ENCODE assay signal across 8 mouse cellular contexts in genomic region chr6:125143128-125143527, GRCm38 (mm10).
"Had no signal": no experiment of that assay in that cellular context is flagged by ENCODE, and none has a peak within 500 bp of the region (broad histone marks: within the 10 kb centered on the region; RNA-seq: fewer than 3 reads in every experiment).

No protein-coding gene starts in this region.

- DNase-seq: liver, postnatal 0 days; lung, adult 2 months; lung, postnatal 14 days; lung, postnatal 36 days; right cerebral cortex, postnatal 14 days; thymus, adult 18-20 months; thymus, postnatal 25 days; thymus, postnatal 4 days had no signal
